Mouse (Mus musculus) CH12.LX (cell line): ENCODE results near the gene Pjvk. TPM values are rescaled to one million over a fixed set of nuclear protein-coding genes. Genes with fewer than 3 reads are reported as not detected.

Experiments
- DNase-seq: peaks from one replicate; pipeline ENCODE4 v3.0.0-alpha.2; 2013; ENCODE audit errors: extremely low read depth
- H3K27ac ChIP-seq: 2 replicates; pipeline ENCODE4 v1.5.1; 2012; ENCODE audit warnings: low read depth, mild to moderate bottlenecking, control low read depth, moderate library complexity; ENCODE audit not compliant: insufficient read depth
- H3K27me3 ChIP-seq: replicated peaks from 2 replicates; pipeline ENCODE3; 2012; ENCODE audit warnings: inconsistent platforms
- H3K36me3 ChIP-seq, 2 experiments: replicated peaks in 1 of 2; 2 replicates each; pipeline versions ENCODE3 to v1.6.1; 2012; ENCODE audit warnings: inconsistent platforms in 1 of 2, low read length in 1 of 2, mild to moderate bottlenecking in 1 of 2, mixed read lengths in 1 of 2, moderate library complexity in 1 of 2; ENCODE audit not compliant: control insufficient read depth in 1 of 2, insufficient read depth in 1 of 2
- H3K4me1 ChIP-seq, 2 experiments: 2 replicates each; pipeline ENCODE4 v1.6.1; 2012; ENCODE audit warnings: inconsistent platforms in 1 of 2, moderate library complexity in 1 of 2; ENCODE audit not compliant: insufficient read depth in 2 of 2, control insufficient read depth in 1 of 2
- H3K4me2 ChIP-seq: 2 replicates; pipeline ENCODE4 v1.6.1; 2012; ENCODE audit warnings: low read depth, mild to moderate bottlenecking, control low read depth; ENCODE audit not compliant: poor library complexity, insufficient read depth, severe bottlenecking
- H3K4me3 ChIP-seq, 3 experiments: fragments of 150-350 bp in 1 of 3; sonication (generic) in 1 of 3; replicated peaks in 1 of 3; 2 replicates each; pipeline versions ENCODE3 to v1.5.1; 2011 to 2012; ENCODE audit warnings: low read depth in 2 of 3, low read length in 2 of 3, mild to moderate bottlenecking in 2 of 3, moderate library complexity in 2 of 3, control low read depth in 1 of 3, improper control_type of control experiment in 1 of 3, inconsistent platforms in 1 of 3, mixed read lengths in 1 of 3; ENCODE audit not compliant: poor library complexity in 1 of 3
- H3K79me2 ChIP-seq: replicated peaks from 2 replicates; pipeline ENCODE4 v1.6.1; 2012; ENCODE audit warnings: mild to moderate bottlenecking, moderate library complexity; ENCODE audit not compliant: control insufficient read depth, poor library complexity, insufficient read depth, severe bottlenecking; ENCODE audit errors: extremely low read depth
- H3K9ac ChIP-seq: 2 replicates; pipeline ENCODE4 v1.6.1; 2012; ENCODE audit warnings: low read depth, mild to moderate bottlenecking, control low read depth, moderate library complexity; ENCODE audit not compliant: insufficient read depth
- H3K9me3 ChIP-seq: replicated peaks from 2 replicates; pipeline ENCODE3; 2012; ENCODE audit warnings: low read length, inconsistent platforms, mixed read lengths
- BHLHE40 ChIP-seq: IDR thresholded peaks from 2 replicates; pipeline ENCODE4 v1.6.1; 2011; ENCODE audit warnings: mild to moderate bottlenecking, low read depth, low read length, improper control_type of control experiment
- CHD1 ChIP-seq: IDR thresholded peaks from 2 replicates; pipeline ENCODE4 v1.6.1; 2012; ENCODE audit warnings: low read depth, low read length, improper control_type of control experiment, inconsistent platforms
- CHD2 ChIP-seq: IDR thresholded peaks from 2 replicates; pipeline ENCODE4 v1.6.1; 2011; ENCODE audit warnings: low read length, improper control_type of control experiment
- CTCF ChIP-seq, 2 experiments: IDR thresholded peaks in 1 of 2; conservative IDR thresholded peaks in 1 of 2; 2 replicates each; pipeline ENCODE4 v1.5.1; 2011 to 2012; ENCODE audit warnings: low read depth in 2 of 2, low read length in 2 of 2, improper control_type of control experiment in 1 of 2, inconsistent platforms in 1 of 2, mild to moderate bottlenecking in 1 of 2, moderate library complexity in 1 of 2
- E2F4 ChIP-seq: IDR thresholded peaks from 2 replicates; pipeline ENCODE4 v1.6.1; 2011; ENCODE audit warnings: low read depth, low read length, improper control_type of control experiment; ENCODE audit not compliant: insufficient replicate concordance
- ELF1 ChIP-seq: IDR thresholded peaks from 2 replicates; pipeline ENCODE4 v1.6.1; 2014; ENCODE audit warnings: low read depth, mild to moderate bottlenecking, inconsistent platforms, low read length, improper control_type of control experiment
- EP300 ChIP-seq: IDR thresholded peaks from 2 replicates; pipeline ENCODE4 v1.6.1; 2011; ENCODE audit warnings: low read length, improper control_type of control experiment
- GABPA ChIP-seq: IDR thresholded peaks from 2 replicates; pipeline ENCODE4 v1.6.1; 2012; ENCODE audit warnings: low read depth, low read length, improper control_type of control experiment, inconsistent platforms; ENCODE audit not compliant: insufficient replicate concordance
- HCFC1 ChIP-seq: IDR thresholded peaks from 2 replicates; pipeline ENCODE4 v1.6.1; 2012; ENCODE audit warnings: low read depth, mild to moderate bottlenecking, inconsistent platforms, low read length, improper control_type of control experiment
- JUND ChIP-seq: conservative IDR thresholded peaks from 2 replicates; pipeline ENCODE4 v1.6.1; 2011; ENCODE audit warnings: low read depth, low read length, improper control_type of control experiment
- KAT2A ChIP-seq: IDR thresholded peaks from 2 replicates; pipeline ENCODE4 v1.6.1; 2012; ENCODE audit warnings: low read length, improper control_type of control experiment, inconsistent platforms; ENCODE audit not compliant: insufficient replicate concordance
- MAFK ChIP-seq: IDR thresholded peaks from 2 replicates; pipeline ENCODE4 v1.6.1; 2011; ENCODE audit warnings: low read length, improper control_type of control experiment; ENCODE audit not compliant: insufficient replicate concordance
- MAX ChIP-seq: IDR thresholded peaks from 2 replicates; pipeline ENCODE4 v1.6.1; 2011; ENCODE audit warnings: low read length, improper control_type of control experiment
- MEF2A ChIP-seq: IDR thresholded peaks from 2 replicates; pipeline ENCODE4 v1.6.1; 2014; ENCODE audit warnings: low read depth, mild to moderate bottlenecking, inconsistent platforms, low read length, improper control_type of control experiment, borderline replicate concordance
- MYC ChIP-seq: IDR thresholded peaks from 2 replicates; pipeline ENCODE4 v1.6.1; 2011; ENCODE audit warnings: low read depth, mild to moderate bottlenecking, improper control_type of control experiment, low read length
- NELFE ChIP-seq: IDR thresholded peaks from 2 replicates; pipeline ENCODE4 v1.6.1; 2011; ENCODE audit warnings: low read depth, low read length, improper control_type of control experiment
- PAX5 ChIP-seq: IDR thresholded peaks from 2 replicates; pipeline ENCODE4 v1.6.1; 2012; ENCODE audit warnings: low read length, inconsistent platforms, mixed read lengths
- POLR2A ChIP-seq: IDR thresholded peaks from 2 replicates; pipeline ENCODE4 v1.6.1; 2011; ENCODE audit warnings: low read depth, mild to moderate bottlenecking, improper control_type of control experiment, low read length
- POLR2AphosphoS2 ChIP-seq: IDR thresholded peaks from 2 replicates; pipeline ENCODE4 v1.6.1; 2011; ENCODE audit warnings: low read depth, low read length, improper control_type of control experiment
- RAD21 ChIP-seq: IDR thresholded peaks from 2 replicates; pipeline ENCODE4 v1.6.1; 2011; ENCODE audit warnings: low read depth, mild to moderate bottlenecking, low read length, improper control_type of control experiment, moderate library complexity
- RCOR1 ChIP-seq: conservative IDR thresholded peaks from 2 replicates; pipeline ENCODE4 v1.6.1; 2012; ENCODE audit warnings: low read depth, mild to moderate bottlenecking, inconsistent platforms, low read length, improper control_type of control experiment
- SIN3A ChIP-seq: IDR thresholded peaks from 2 replicates; pipeline ENCODE4 v1.6.1; 2012; ENCODE audit warnings: low read length, improper control_type of control experiment, inconsistent platforms
- SMC3 ChIP-seq: IDR thresholded peaks from 2 replicates; pipeline ENCODE4 v1.6.1; 2011; ENCODE audit warnings: low read depth, low read length, improper control_type of control experiment
- TCF12 ChIP-seq: IDR thresholded peaks from 2 replicates; pipeline ENCODE4 v1.6.1; 2014; ENCODE audit warnings: low read depth, mild to moderate bottlenecking, inconsistent platforms, low read length, improper control_type of control experiment
- UBTF ChIP-seq: IDR thresholded peaks from 2 replicates; pipeline ENCODE4 v1.6.1; 2012; ENCODE audit warnings: low read depth, mild to moderate bottlenecking, inconsistent platforms, low read length, improper control_type of control experiment, moderate library complexity
- USF1 ChIP-seq: IDR thresholded peaks from 2 replicates; pipeline ENCODE4 v1.6.1; 2014; ENCODE audit warnings: low read depth, mild to moderate bottlenecking, inconsistent platforms, low read length, improper control_type of control experiment
- USF2 ChIP-seq: conservative IDR thresholded peaks from 2 replicates; pipeline ENCODE4 v1.6.1; 2011; ENCODE audit warnings: low read depth, low read length, improper control_type of control experiment
- ZC3H11A ChIP-seq: IDR thresholded peaks from 2 replicates; pipeline ENCODE4 v1.6.1; 2012; ENCODE audit warnings: low read depth, mild to moderate bottlenecking, inconsistent platforms, low read length, improper control_type of control experiment
- ZKSCAN1 ChIP-seq: IDR thresholded peaks from 2 replicates; pipeline ENCODE4 v1.6.1; 2012; ENCODE audit warnings: low read depth, inconsistent platforms, low read length, improper control_type of control experiment, borderline replicate concordance
- ZNF384 ChIP-seq: IDR thresholded peaks from 2 replicates; pipeline ENCODE4 v1.6.1; 2012; ENCODE audit warnings: low read depth, low read length, improper control_type of control experiment, inconsistent platforms
- dilution Hi-C: fragments of 300-500 bp; cut with MboI; formaldehyde crosslinking; loops from 2 replicates; pipeline ENCODE4 v1.14.3; 2020; ENCODE audit warnings: low sequenced_read_pairs; ENCODE audit not compliant: extremely low pct_unique_long_range_greater_than_20kb, extremely low pct_ligation_motif_present
- in situ Hi-C: fragments of 300-500 bp; cut with MboI; formaldehyde crosslinking; loops from 3 replicates; pipeline ENCODE4 v1.14.3; 2019; ENCODE audit warnings: low sequenced_read_pairs, low pct_ligation_motif_present, low pct_unique_long_range_greater_than_20kb, mixed read lengths
- polyA plus RNA-seq: library from polyadenylated mRNA; unstranded; fragments of >175 nt; gene quantifications from 2 replicates; pipeline ENCODE4 v1.2.1, GENCODE M21; 2012; ENCODE audit warnings: low read depth; ENCODE audit not compliant: insufficient read length
- total RNA-seq, 2 experiments: library from RNA; depleted of rRNA; stranded (reverse); fragments of 300-350 nt in 1 of 2; fragments of >200 nt in 1 of 2; gene quantifications; 2 replicates each; pipeline ENCODE4 v1.2.3; 2012 to 2014

The Pjvk gene
- total and polyA plus RNA-seq, 3 experiments, result not detected

- Histone ChIP-seq H3K27me3 (no peaks in the 10 kb centered on the region), H3K4me2 (peak overlapping the region; percentile 94), H3K36me3 (peaks cover 3 to 16% of the 10 kb centered on the region in 2 experiments), H3K9ac (peak overlapping the region; percentile 82), H3K79me2 (peaks cover 31% of the 10 kb centered on the region), H3K4me3 (peak overlapping the region in 2 of 3 experiments; percentile 5 to 65), H3K4me1 (peaks cover 2 to 27% of the 10 kb centered on the region in 2 experiments; a peak in 2 of 4 replicates), H3K9me3 (no peaks in the 10 kb centered on the region), H3K27ac (no peak overlapping the region)
- dilution Hi-C loops, result no loop called here
- in situ Hi-C loops, result no loop called here
- TF ChIP-seq ELF1, result no peak
- TF ChIP-seq ZKSCAN1, result no peak
- peak; percentile 24 for TF ChIP-seq HCFC1
- peak in 1 of 2 experiments; percentile 68; a peak in 2 of 4 replicates for TF ChIP-seq CTCF (conservative IDR thresholded peaks at IDR 0.05 in 1 of 2, IDR thresholded peaks at IDR 0.05 in 1 of 2; ENCODE audit: low read depth in 2 of 2, low read length in 2 of 2)
- peak; percentile 99 for TF ChIP-seq ZNF384
- 0 out of 2 replicates have a peak, but pooled peaks have one; percentile 37 for TF ChIP-seq MAX
- 0 out of 2 replicates have a peak, but pooled peaks have one; percentile 28 for TF ChIP-seq KAT2A
- TF ChIP-seq RAD21, result peak; percentile 29
- TF ChIP-seq MYC, result 0 out of 2 replicates have a peak, but pooled peaks have one; percentile 3
- peak; percentile 86 for DNase-seq
These were observed 25.3 kb downstream of the Pjvk start for GRCm38 (mm10) chr2:76673472-76674081.

GRCm38 (mm10) chr2:76674725-76675427, 26.6 kb downstream of the Pjvk start, which contains the start of gene Plekha3:
TSS of gene Plekha3 (plus strand) at chr2:76675281.
- H3K9ac ChIP-seq, result peak within 1 kb of the TSS; percentile 82
- dilution Hi-C loops, result no loop called here
- no peaks in the 10 kb centered on the region for H3K9me3 ChIP-seq
- peak; percentile 73 for DNase-seq
- H3K27ac ChIP-seq, result peak within 1 kb of the TSS; percentile 49
- in situ Hi-C loops, result no loop called here
- peak within 1 kb of the TSS; percentile 72 to 92 (median 81) for H3K4me3 ChIP-seq
- peak within 1 kb of the TSS; percentile 94 for H3K4me2 ChIP-seq
- no peaks in the 10 kb centered on the region for H3K27me3 ChIP-seq
- H3K36me3 ChIP-seq, result peaks cover 14 to 20% of the 10 kb centered on the region in 2 experiments
- peaks cover 7 to 38% of the 10 kb centered on the region in 2 experiments; a peak in 3 of 4 replicates for H3K4me1 ChIP-seq
- H3K79me2 ChIP-seq, result peaks cover 44% of the 10 kb centered on the region
- TF ChIP-seq PAX5 (no peak), BHLHE40 (no peak), POLR2AphosphoS2 (no peak), CHD1 (no peak), ZC3H11A (no peak), CTCF (conservative IDR thresholded peaks at IDR 0.05 in 1 of 2, IDR thresholded peaks at IDR 0.05 in 1 of 2; ENCODE audit: low read depth in 2 of 2, low read length in 2 of 2) (no peak), KAT2A (no peak), MAFK (no peak), EP300 (no peak), RCOR1 (no peak), SIN3A (peak; percentile 61; the same call in 1 of the 2 replicates), CHD2 (no peak), E2F4 (no peak), JUND (no peak), GABPA (no peak), NELFE (peak; percentile 60; the same call in 1 of the 2 replicates), POLR2A (peak; percentile 85), MAX (no peak), USF1 (no peak), UBTF (no peak), MYC (no peak), ZKSCAN1 (no peak), MEF2A (no peak; the same call in 1 of the 2 replicates), RAD21 (no peak), SMC3 (no peak), TCF12 (peak; percentile 72), USF2 (no peak), ELF1 (peak; percentile 87)
